Mouse (Mus musculus): ENCODE measurements around the gene Hmx1. TPM values are rescaled to one million over a fixed set of nuclear protein-coding genes. Genes with fewer than 3 reads are reported as not detected.

Gene Hmx1
- polyA plus RNA-seq, 1 experiment from 2014 or later = not detected

GRCm38 (mm10) chr5:35417707-35418106 lies 28.8 kb downstream of the Hmx1 start:
- Histone ChIP-seq H3K27me3 (ENCODE audit: control insufficient read depth, insufficient read depth, low read depth, low read length) (no peaks in the 10 kb centered on the region), H3K4me3 (ENCODE audit: low read depth, low read length) (no peak overlapping the region), H3K36me3 (ENCODE audit: control insufficient read depth, insufficient read depth) (no peaks in the 10 kb centered on the region), H3K4me2 (ENCODE audit: low read depth, low read length) (no peak overlapping the region), H3K4me1 (ENCODE audit: control insufficient read depth, low read depth, low read length) (no peaks in the 10 kb centered on the region), H3K9me3 (replicated peaks; ENCODE audit: control insufficient read depth, low read length) (no peaks in the 10 kb centered on the region), H3K9ac (ENCODE audit: low read depth, low read length) (no peak overlapping the region), H3K27ac (ENCODE audit: low read length) (no peak overlapping the region)
- no peak for ATAC-seq (ENCODE audit: low read depth)
- 44% methylated on average over 7 of the region's 7 CpGs for WGBS (ENCODE audit: insufficient replicate concordance)

GRCm38 (mm10) chr5:35421622-35422021 lies 32.7 kb downstream of the Hmx1 start:
- Histone ChIP-seq H3K4me2 (ENCODE audit: low read depth, low read length) (no peak overlapping the region), H3K9ac (ENCODE audit: low read depth, low read length) (no peak overlapping the region), H3K27ac (ENCODE audit: low read length) (no peak overlapping the region), H3K9me3 (replicated peaks; ENCODE audit: control insufficient read depth, low read length) (no peaks in the 10 kb centered on the region), H3K27me3 (ENCODE audit: control insufficient read depth, insufficient read depth, low read depth, low read length) (no peaks in the 10 kb centered on the region), H3K4me1 (ENCODE audit: control insufficient read depth, low read depth, low read length) (no peaks in the 10 kb centered on the region; the same call in none of the 2 replicates), H3K36me3 (ENCODE audit: control insufficient read depth, insufficient read depth) (no peaks in the 10 kb centered on the region), H3K4me3 (ENCODE audit: low read depth, low read length) (no peak overlapping the region)
- ATAC-seq (ENCODE audit: low read depth) = no peak
- WGBS (ENCODE audit: insufficient replicate concordance) = 40% methylated on average over 4 of the region's 4 CpGs

- Histone ChIP-seq H3K4me2 (ENCODE audit: low read depth, low read length) (no peak overlapping the region), H3K36me3 (ENCODE audit: control insufficient read depth, insufficient read depth) (no peaks in the 10 kb centered on the region), H3K9me3 (replicated peaks; ENCODE audit: control insufficient read depth, low read length) (no peaks in the 10 kb centered on the region), H3K27ac (ENCODE audit: low read length) (no peak overlapping the region), H3K4me3 (ENCODE audit: low read depth, low read length) (no peak overlapping the region), H3K9ac (ENCODE audit: low read depth, low read length) (no peak overlapping the region), H3K27me3 (ENCODE audit: control insufficient read depth, insufficient read depth, low read depth, low read length) (no peaks in the 10 kb centered on the region), H3K4me1 (ENCODE audit: control insufficient read depth, low read depth, low read length) (no peaks in the 10 kb centered on the region; the same call in none of the 2 replicates)
- WGBS (ENCODE audit: insufficient replicate concordance) = 33% methylated on average over 11 of the region's 11 CpGs
- peak; percentile 79 for ATAC-seq (ENCODE audit: low read depth)
Measured at GRCm38 (mm10) chr5:35425218-35425617, 36.3 kb downstream of the Hmx1 start.

- Histone ChIP-seq H3K27me3 (ENCODE audit: control insufficient read depth, insufficient read depth, low read depth, low read length) (no peaks in the 10 kb centered on the region), H3K4me3 (ENCODE audit: low read depth, low read length) (no peak overlapping the region), H3K9ac (ENCODE audit: low read depth, low read length) (no peak overlapping the region), H3K27ac (ENCODE audit: low read length) (no peak overlapping the region), H3K36me3 (ENCODE audit: control insufficient read depth, insufficient read depth) (no peaks in the 10 kb centered on the region), H3K4me1 (ENCODE audit: control insufficient read depth, low read depth, low read length) (no peaks in the 10 kb centered on the region; the same call in none of the 2 replicates), H3K4me2 (ENCODE audit: low read depth, low read length) (no peak overlapping the region), H3K9me3 (replicated peaks; ENCODE audit: control insufficient read depth, low read length) (no peaks in the 10 kb centered on the region)
- peak; percentile 78 for ATAC-seq (ENCODE audit: low read depth)
- 50% methylated on average over 6 of the region's 6 CpGs for WGBS (ENCODE audit: insufficient replicate concordance)
Measured at GRCm38 (mm10) chr5:35427901-35428300, 39.0 kb downstream of the Hmx1 start.

- Histone ChIP-seq H3K9ac (ENCODE audit: low read depth, low read length) (no peak overlapping the region), H3K36me3 (ENCODE audit: control insufficient read depth, insufficient read depth) (no peaks in the 10 kb centered on the region), H3K9me3 (replicated peaks; ENCODE audit: control insufficient read depth, low read length) (no peaks in the 10 kb centered on the region), H3K4me1 (ENCODE audit: control insufficient read depth, low read depth, low read length) (no peaks in the 10 kb centered on the region; the same call in none of the 2 replicates), H3K4me2 (ENCODE audit: low read depth, low read length) (no peak overlapping the region), H3K27ac (ENCODE audit: low read length) (no peak overlapping the region), H3K4me3 (ENCODE audit: low read depth, low read length) (no peak overlapping the region), H3K27me3 (ENCODE audit: control insufficient read depth, insufficient read depth, low read depth, low read length) (no peaks in the 10 kb centered on the region)
- 54% methylated on average over 6 of the region's 6 CpGs for WGBS (ENCODE audit: insufficient replicate concordance)
- no peak for ATAC-seq (ENCODE audit: low read depth)
Measured at GRCm38 (mm10) chr5:35428421-35428820, 39.5 kb downstream of the Hmx1 start.

DNA sequence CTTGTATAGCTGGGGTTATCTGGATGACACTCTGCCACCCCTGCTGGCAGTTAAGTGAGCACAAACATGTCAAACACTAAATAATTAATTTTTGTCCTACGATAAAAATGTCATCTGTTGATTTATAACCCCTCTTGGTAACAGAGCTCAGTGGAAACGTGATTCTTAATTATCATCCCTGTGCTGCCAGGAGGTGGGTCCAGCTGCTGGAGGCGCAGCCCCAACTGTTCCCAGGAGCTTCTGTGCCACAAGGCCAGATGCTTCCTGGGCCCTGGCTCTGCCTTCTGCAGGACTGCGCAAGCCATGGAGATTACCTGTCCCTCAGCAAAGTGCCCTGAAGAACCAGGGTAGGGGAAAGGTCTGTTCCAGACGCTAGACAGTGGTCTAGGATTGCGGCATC lies 43.2 kb downstream of the Hmx1 start:
- no peak overlapping the region for H3K4me2 ChIP-seq (ENCODE audit: low read depth, low read length)
- no peak overlapping the region for H3K9ac ChIP-seq (ENCODE audit: low read depth, low read length)
- no peaks in the 10 kb centered on the region for H3K27me3 ChIP-seq (ENCODE audit: control insufficient read depth, insufficient read depth, low read depth, low read length)
- no peak for ATAC-seq (ENCODE audit: low read depth)
- H3K27ac ChIP-seq (ENCODE audit: low read length) = no peak overlapping the region
- 53% methylated on average over 6 of the region's 6 CpGs for WGBS (ENCODE audit: insufficient replicate concordance)
- no peaks in the 10 kb centered on the region for H3K36me3 ChIP-seq (ENCODE audit: control insufficient read depth, insufficient read depth)
- no peaks in the 10 kb centered on the region for H3K9me3 ChIP-seq (replicated peaks; ENCODE audit: control insufficient read depth, low read length)
- H3K4me3 ChIP-seq (ENCODE audit: low read depth, low read length) = no peak overlapping the region
- no peaks in the 10 kb centered on the region; the same call in 1 of the 2 replicates for H3K4me1 ChIP-seq (ENCODE audit: control insufficient read depth, low read depth, low read length)

- Histone ChIP-seq H3K36me3 (ENCODE audit: control insufficient read depth, insufficient read depth) (no peaks in the 10 kb centered on the region), H3K27ac (ENCODE audit: low read length) (no peak overlapping the region), H3K27me3 (ENCODE audit: control insufficient read depth, insufficient read depth, low read depth, low read length) (no peaks in the 10 kb centered on the region), H3K4me2 (ENCODE audit: low read depth, low read length) (no peak overlapping the region), H3K4me3 (ENCODE audit: low read depth, low read length) (no peak overlapping the region), H3K4me1 (ENCODE audit: control insufficient read depth, low read depth, low read length) (no peaks in the 10 kb centered on the region), H3K9me3 (replicated peaks; ENCODE audit: control insufficient read depth, low read length) (no peaks in the 10 kb centered on the region), H3K9ac (ENCODE audit: low read depth, low read length) (no peak overlapping the region)
- ATAC-seq (ENCODE audit: low read depth) = no peak
- WGBS (ENCODE audit: insufficient replicate concordance) = 20% methylated on average over 5 of the region's 5 CpGs
Measured at GRCm38 (mm10) chr5:35434038-35434437, 45.1 kb downstream of the Hmx1 start.

DNA sequence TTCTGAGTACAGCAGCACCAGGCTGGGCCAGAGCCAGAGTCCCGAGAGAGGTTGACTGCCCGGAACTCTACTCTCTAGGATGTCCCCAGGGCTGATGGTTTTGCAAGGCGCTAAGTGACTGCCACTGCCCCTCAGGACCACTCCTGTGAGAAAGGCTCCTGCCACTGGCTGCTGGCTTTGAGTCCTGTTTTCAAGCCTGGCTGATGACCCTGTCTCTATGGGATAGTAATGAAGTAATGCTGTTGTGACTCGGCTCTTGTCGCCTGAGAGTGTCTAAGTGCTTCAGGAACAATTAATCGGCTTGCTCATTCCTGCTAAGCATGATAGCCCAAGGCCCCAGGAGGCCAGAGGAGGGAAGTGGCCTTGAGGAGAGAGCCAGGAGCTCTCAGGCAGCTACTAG lies 45.8 kb downstream of the Hmx1 start:
- H3K27ac ChIP-seq (ENCODE audit: low read length) = no peak overlapping the region
- no peaks in the 10 kb centered on the region for H3K4me1 ChIP-seq (ENCODE audit: control insufficient read depth, low read depth, low read length)
- no peak overlapping the region for H3K9ac ChIP-seq (ENCODE audit: low read depth, low read length)
- 60% methylated on average over 6 of the region's 6 CpGs for WGBS (ENCODE audit: insufficient replicate concordance)
- no peaks in the 10 kb centered on the region for H3K27me3 ChIP-seq (ENCODE audit: control insufficient read depth, insufficient read depth, low read depth, low read length)
- no peak overlapping the region for H3K4me2 ChIP-seq (ENCODE audit: low read depth, low read length)
- ATAC-seq (ENCODE audit: low read depth) = no peak
- no peaks in the 10 kb centered on the region for H3K36me3 ChIP-seq (ENCODE audit: control insufficient read depth, insufficient read depth)
- no peak overlapping the region for H3K4me3 ChIP-seq (ENCODE audit: low read depth, low read length)
- no peaks in the 10 kb centered on the region for H3K9me3 ChIP-seq (replicated peaks; ENCODE audit: control insufficient read depth, low read length)

DNA sequence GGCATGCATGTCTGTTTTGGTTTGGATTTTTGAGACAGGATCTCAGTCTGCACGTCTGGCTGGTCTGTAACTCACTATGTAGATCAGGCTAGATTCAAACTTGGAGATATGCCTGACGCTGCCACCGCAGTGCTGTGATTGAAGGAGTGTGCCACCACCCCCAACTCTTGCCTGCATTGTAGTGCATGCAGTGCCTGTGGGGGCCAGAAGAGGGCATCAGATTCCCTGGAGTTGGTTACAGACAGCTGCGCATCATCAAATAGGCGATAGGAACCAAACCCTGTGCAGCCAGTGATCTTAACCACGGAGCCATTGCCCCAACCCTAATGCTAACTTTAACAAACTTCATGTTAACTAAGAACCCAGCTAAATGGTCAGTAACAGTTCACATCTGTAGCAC lies 49.9 kb downstream of the Hmx1 start:
- no peak overlapping the region for H3K27ac ChIP-seq (ENCODE audit: low read length)
- no peak overlapping the region for H3K4me3 ChIP-seq (ENCODE audit: low read depth, low read length)
- no peak overlapping the region for H3K9ac ChIP-seq (ENCODE audit: low read depth, low read length)
- H3K27me3 ChIP-seq (ENCODE audit: control insufficient read depth, insufficient read depth, low read depth, low read length) = no peaks in the 10 kb centered on the region
- H3K9me3 ChIP-seq (replicated peaks; ENCODE audit: control insufficient read depth, low read length) = no peaks in the 10 kb centered on the region
- H3K4me1 ChIP-seq (ENCODE audit: control insufficient read depth, low read depth, low read length) = no peaks in the 10 kb centered on the region
- ATAC-seq (ENCODE audit: low read depth) = no peak
- 62% methylated on average over 6 of the region's 6 CpGs for WGBS (ENCODE audit: insufficient replicate concordance)
- no peak overlapping the region for H3K4me2 ChIP-seq (ENCODE audit: low read depth, low read length)
- no peaks in the 10 kb centered on the region for H3K36me3 ChIP-seq (ENCODE audit: control insufficient read depth, insufficient read depth)

Measured in liver, embryonic 16.5 days (tissue).